Mouse (Mus musculus) bone marrow macrophage, adult 2 months (primary cell): Measurements from ENCODE around the gene Pex6. TPM values are rescaled to one million over a fixed set of nuclear protein-coding genes. Genes with fewer than 3 reads are reported as not detected.

Source experiments
- H3K27ac ChIP-seq: 2 replicates; pipeline ENCODE4 v1.5.1; 2012; ENCODE audit warnings: low read depth, low read length; ENCODE audit not compliant: insufficient read depth
- H3K4me1 ChIP-seq: 2 replicates; pipeline ENCODE4 v1.6.1; 2012; ENCODE audit warnings: low read length; ENCODE audit not compliant: control insufficient read depth, insufficient read depth
- H3K4me3 ChIP-seq: 2 replicates; pipeline ENCODE4 v1.5.1; 2012; ENCODE audit warnings: mild to moderate bottlenecking, low read length, moderate library complexity; ENCODE audit not compliant: insufficient read depth
- CTCF ChIP-seq: IDR thresholded peaks from 2 replicates; pipeline ENCODE4 v1.5.1; 2012; ENCODE audit warnings: low read depth, mild to moderate bottlenecking, low read length, moderate library complexity
- POLR2A ChIP-seq: IDR thresholded peaks from 2 replicates; pipeline ENCODE4 v1.6.1; 2012; ENCODE audit warnings: mild to moderate bottlenecking, low read depth, low read length, borderline replicate concordance
- polyA plus RNA-seq: library from polyadenylated mRNA; stranded (reverse); fragments of >200 nt; gene quantifications from 2 replicates; pipeline ENCODE4 v1.2.4, GENCODE M21; 2012; ENCODE audit not compliant: missing spikeins, insufficient read depth, insufficient read length

The Pex6 gene
- polyA plus RNA-seq, 1 experiment: 26.6 TPM

DNA sequence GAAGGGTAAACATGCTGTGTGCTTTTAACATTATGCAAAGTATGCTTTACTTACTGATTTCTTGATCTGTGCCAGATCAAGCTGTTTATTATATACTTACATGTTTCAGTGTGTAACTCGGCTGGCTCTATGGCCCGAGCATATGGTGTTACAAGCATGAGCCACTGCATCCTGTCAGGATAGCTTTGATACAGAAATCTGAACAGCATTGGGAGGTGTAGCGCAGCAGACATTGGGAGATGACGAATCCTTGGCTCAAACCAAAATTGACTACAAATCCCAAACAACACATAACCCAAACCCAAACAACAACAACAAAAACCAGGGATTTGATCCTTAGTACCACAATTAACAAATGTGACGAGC, 60.8 kb downstream of the Pex6 start:
- H3K4me1 ChIP-seq: peaks cover 3% of the 10 kb centered on the region; the same call in 1 of the 2 replicates
- H3K4me3 ChIP-seq: peak overlapping the region; percentile 82
- TF ChIP-seq POLR2A (no peak), CTCF (no peak)
- peak overlapping the region; percentile 52 for H3K27ac ChIP-seq

DNA sequence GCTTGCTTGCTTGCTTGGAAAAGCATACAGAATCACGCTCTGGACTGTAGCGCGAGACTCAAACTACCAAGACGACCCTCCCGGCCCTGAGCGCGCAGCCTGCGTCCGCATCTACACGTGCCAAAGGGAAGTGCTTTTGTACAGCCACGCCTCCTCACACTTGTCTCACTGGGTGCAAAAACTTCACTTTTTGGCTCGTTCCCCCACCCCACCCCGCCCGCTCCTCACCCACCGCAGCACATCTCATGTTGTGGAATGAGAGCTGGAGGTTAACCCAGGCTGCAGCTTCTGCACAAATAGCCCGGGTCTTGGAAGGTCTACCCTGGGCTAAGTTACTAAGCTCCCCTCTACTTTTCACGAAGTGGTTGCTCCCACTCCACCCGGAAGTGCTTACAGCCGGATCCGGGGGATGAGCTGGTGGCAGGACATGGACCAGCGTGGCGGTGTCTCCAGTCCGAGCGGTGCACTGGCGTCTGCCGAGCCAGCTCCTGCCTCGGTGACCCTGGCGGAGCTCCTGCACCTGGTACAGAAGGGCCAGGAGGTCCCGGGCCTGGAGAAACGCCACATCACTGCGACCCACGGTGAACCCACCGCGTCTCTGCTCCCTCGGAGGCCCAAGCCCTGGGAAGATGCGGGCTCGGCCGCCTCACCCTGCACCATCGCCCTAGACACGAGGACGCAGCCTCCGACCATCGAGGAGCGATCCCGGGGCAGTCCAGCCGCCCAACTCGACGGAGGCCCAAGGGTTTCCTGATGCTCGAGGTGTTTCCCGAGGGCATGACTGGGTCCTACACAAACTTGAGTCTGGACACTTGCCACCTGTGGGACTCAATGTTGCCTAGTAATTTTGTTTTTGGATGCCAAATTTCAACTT, 61.4 kb downstream of the Pex6 start, which contains the start of gene 2310039H08Rik:
2310039H08Rik (plus strand) TSS at position 232 of the 874 bp plus-strand sequence.
- Histone ChIP-seq H3K27ac (peak within 1 kb of the TSS; percentile 55), H3K4me3 (peak within 1 kb of the TSS; percentile 82), H3K4me1 (peaks cover 3% of the 10 kb centered on the region; the same call in 1 of the 2 replicates)
- TF ChIP-seq CTCF: no peak
- peak; percentile 38; the same call in 1 of the 2 replicates for TF ChIP-seq POLR2A

- TF ChIP-seq POLR2A: no peak
- 0 out of 2 replicates have a peak, but pooled peaks have one; percentile 42 for TF ChIP-seq CTCF
- Histone ChIP-seq H3K4me1 (peaks cover 3% of the 10 kb centered on the region; the same call in 1 of the 2 replicates), H3K27ac (peak overlapping the region; percentile 55), H3K4me3 (peak overlapping the region; percentile 82)
These were observed 62.2 kb downstream of the Pex6 start for GRCm38 (mm10) chr17:46773278-46774130.

DNA sequence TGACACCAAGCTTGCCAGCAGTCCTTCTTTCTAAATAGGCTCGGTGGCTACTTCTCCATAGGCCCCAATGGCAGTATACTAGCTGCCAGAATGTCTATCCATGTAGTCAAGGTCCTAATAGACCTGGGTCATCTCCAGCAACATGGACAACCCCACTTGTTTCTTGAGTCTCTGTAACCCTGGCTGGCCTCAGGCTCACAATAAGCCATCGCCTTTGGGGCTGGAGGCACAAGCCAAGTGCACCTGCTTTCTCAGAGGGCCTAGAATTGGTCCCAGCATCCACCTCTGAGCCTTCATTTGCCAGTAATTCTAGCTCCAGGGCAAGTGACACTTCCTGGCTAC, 62.8 kb downstream of the Pex6 start:
- Histone ChIP-seq H3K27ac (0 out of 2 replicates have a peak overlapping the region, but pooled peaks have one; percentile 7), H3K4me1 (peaks cover 3% of the 10 kb centered on the region; the same call in 1 of the 2 replicates), H3K4me3 (peak overlapping the region; percentile 6; the same call in 1 of the 2 replicates)
- TF ChIP-seq POLR2A: no peak
- TF ChIP-seq CTCF: no peak

DNA sequence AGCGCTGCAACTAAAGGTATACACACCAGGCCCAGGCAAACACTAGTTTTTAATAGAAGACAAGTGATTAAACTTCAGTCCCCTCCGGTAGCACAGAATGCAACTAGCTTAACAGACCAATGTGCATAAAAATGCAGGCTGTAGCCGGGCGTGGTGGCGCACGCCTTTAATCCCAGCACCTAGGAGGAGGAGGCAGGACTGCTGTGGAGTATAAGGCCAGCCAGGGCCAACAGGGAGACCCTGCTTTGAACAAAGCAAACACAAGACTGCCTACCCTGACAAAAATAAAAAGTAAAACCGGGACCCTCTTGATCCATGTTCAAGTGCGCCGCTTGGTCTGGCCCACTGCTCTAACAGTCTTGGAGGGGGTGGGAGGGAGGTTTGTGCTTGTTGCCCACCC, 63.8 kb downstream of the Pex6 start:
- no peak overlapping the region for H3K27ac ChIP-seq
- H3K4me3 ChIP-seq: no peak overlapping the region
- TF ChIP-seq CTCF: no peak
- no peak for TF ChIP-seq POLR2A

More for the DNA sequence above, 63.8 kb downstream of the Pex6 start:
- peaks cover 3% of the 10 kb centered on the region; the same call in 1 of the 2 replicates for H3K4me1 ChIP-seq

Other genes starting within 250 kb of the Pex6 start
- not detected in 2 replicates for gene Ttbk1, start 223.8 kb upstream of the Pex6 start, polyA plus RNA-seq
- gene Dnph1, start 214.8 kb upstream of the Pex6 start, polyA plus RNA-seq: 5.7 and 9.0 TPM in 2 replicates
- 27.7 and 46.3 TPM in 2 replicates for gene Cul9, start 165.1 kb upstream of the Pex6 start, polyA plus RNA-seq
- 28.9 and 44.2 TPM in 2 replicates for gene Srf, start 155.3 kb upstream of the Pex6 start, polyA plus RNA-seq
- gene Ptk7, start 82.0 kb upstream of the Pex6 start, polyA plus RNA-seq: 0.43 and 0.56 TPM in 2 replicates
- gene Klc4, start 65.4 kb upstream of the Pex6 start, polyA plus RNA-seq: 45.3 and 48.8 TPM in 2 replicates
- gene Mrpl2, start 65.2 kb upstream of the Pex6 start, polyA plus RNA-seq: 38.2 and 39.9 TPM in 2 replicates
- 14.5 and 15.4 TPM in 2 replicates for gene Cul7, start 61.1 kb upstream of the Pex6 start, polyA plus RNA-seq
- gene Rrp36, start 37.1 kb upstream of the Pex6 start, polyA plus RNA-seq: 25.8 and 27.7 TPM in 2 replicates
- 69.3 and 70.9 TPM in 2 replicates for gene Mea1, start 32.7 kb upstream of the Pex6 start, polyA plus RNA-seq
- 50.3 and 52.9 TPM in 2 replicates for gene Klhdc3, start 30.5 kb upstream of the Pex6 start, polyA plus RNA-seq
- 34.4 and 38.2 TPM in 2 replicates for gene Ppp2r5d, start 6.4 kb upstream of the Pex6 start, polyA plus RNA-seq
- gene Gnmt, start 17.7 kb downstream of the Pex6 start, polyA plus RNA-seq: 1.2 TPM in 1 of 2 replicates, not detected in the other
- gene Cnpy3, start 40.8 kb downstream of the Pex6 start, polyA plus RNA-seq: 134 and 146 TPM in 2 replicates
- not detected in 2 replicates for gene Ptcra, start 52.2 kb downstream of the Pex6 start, polyA plus RNA-seq
- gene 2310039H08Rik, start 61.2 kb downstream of the Pex6 start, polyA plus RNA-seq: 6.1 and 7.2 TPM in 2 replicates
- gene Rpl7l1, start 71.2 kb downstream of the Pex6 start, polyA plus RNA-seq: 75.3 and 83.5 TPM in 2 replicates
- 11.3 and 11.8 TPM in 2 replicates for gene Bicral, start 147.0 kb downstream of the Pex6 start, polyA plus RNA-seq
- 11.4 and 13.6 TPM in 2 replicates for gene Tbcc, start 179.2 kb downstream of the Pex6 start, polyA plus RNA-seq
- gene Prph2, start 199.0 kb downstream of the Pex6 start, polyA plus RNA-seq: not detected in 2 replicates